Mouse (Mus musculus) ES-CJ7 (cell line): ENCODE measurements at regions not wholly inside any gene's neighbourhood (a gene's known extent, or its start where the extent isn't known, plus 50 kb on each side); places are given as distances from the start of the nearest gene placed in this dataset.

ENCODE experiments used
- DNase-seq: peaks from one replicate; pipeline ENCODE4 v3.0.0; 2011; ENCODE audit warnings: low read depth, low spot score

DNA sequence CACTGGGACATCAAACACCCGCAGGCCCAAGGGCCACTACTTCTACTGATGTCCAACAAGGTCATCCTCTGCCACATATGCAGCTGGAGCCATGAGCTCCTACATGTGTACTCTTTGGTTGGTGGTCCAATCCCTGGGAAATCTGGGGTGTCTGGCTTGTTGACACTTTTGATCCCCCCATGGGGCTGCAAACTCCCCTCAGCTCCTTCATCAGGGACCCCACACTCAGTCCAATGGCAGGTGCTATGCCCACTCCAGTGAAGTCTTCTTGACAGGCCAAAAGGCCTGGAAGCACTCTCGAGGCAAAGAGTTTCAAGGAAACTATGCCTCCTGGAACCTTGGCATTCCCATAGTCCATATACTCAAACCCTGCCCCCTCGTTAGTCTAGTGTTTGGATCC is 570.8 kb upstream of the Smc2 start:
- DNase-seq, result peak; percentile 4

DNA sequence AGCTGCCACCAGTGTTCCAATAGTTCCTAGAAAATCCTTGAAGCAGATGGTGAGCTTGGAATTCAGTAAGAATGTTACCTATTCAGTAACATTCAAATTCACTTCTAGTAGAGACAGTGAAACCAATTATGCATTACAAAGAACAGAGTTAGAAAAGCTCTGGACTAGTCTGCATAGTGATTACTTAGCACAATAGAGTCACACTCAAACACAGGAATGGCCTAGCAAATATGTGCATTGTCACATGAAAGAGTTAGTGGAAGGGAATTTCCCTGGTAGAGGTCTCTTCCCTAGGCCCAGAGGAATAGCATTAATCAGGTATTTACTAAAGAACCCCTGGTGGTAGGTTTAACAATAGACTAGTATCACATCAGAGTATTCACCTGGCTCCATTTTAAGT is 570.3 kb upstream of the Smc2 start:
- DNase-seq, result peak; percentile 92

DNA sequence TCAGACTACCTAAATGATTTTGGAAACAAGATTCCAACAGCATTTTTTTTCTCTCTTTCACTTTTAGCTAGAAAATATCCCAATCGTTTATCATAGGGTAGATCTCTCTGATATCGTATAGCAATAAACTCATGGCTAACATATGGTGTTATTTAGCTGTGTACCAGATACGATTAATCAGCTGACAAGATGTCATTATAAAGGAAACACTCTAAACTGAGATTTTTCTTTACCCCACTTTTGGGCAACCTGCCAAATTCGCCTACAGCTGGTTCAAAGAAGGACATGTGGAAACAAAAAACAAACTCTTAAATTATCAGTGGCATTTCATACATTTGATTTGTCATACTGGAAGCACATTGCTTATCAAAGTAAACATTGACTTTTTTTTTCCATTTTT is 553.6 kb upstream of the Smc2 start:
- no peak for DNase-seq

DNA sequence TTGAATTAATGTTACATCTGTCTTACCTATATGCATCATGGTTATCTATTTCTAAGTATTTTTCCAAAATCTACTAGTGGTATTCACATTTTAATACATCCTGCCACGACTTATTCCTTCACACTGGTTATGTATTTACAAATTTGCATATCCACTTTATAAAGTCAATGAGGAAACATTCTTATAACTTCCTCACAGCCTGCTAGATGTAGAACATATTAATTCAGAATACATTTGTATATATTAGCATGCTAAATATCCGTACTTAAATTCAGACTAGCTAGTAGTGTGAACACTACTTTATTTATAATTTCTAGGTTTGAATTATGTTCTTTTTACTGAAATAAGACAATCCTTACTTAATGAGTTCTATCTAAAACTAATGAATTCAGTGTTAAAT is 549.8 kb upstream of the Smc2 start:
- DNase-seq, result no peak

DNA sequence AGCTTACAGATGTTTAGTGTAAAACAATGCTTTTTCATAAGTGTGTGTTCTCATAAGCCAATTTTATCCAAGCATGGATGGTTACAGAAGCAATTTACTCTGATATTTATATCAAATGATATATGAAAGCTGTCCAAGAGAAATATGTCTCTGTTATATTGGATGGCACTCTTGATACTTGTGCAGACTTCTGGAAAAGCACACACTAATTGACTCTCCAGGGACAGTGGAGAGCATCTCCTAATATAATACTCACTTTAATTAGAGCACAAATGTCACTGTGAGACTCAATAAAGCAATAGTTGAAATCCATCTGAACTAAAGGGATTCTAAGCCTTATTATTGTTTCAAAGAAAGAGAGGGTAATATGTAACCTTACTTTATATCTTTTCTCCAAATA is 510.8 kb upstream of the Smc2 start:
- DNase-seq, result no peak

DNA sequence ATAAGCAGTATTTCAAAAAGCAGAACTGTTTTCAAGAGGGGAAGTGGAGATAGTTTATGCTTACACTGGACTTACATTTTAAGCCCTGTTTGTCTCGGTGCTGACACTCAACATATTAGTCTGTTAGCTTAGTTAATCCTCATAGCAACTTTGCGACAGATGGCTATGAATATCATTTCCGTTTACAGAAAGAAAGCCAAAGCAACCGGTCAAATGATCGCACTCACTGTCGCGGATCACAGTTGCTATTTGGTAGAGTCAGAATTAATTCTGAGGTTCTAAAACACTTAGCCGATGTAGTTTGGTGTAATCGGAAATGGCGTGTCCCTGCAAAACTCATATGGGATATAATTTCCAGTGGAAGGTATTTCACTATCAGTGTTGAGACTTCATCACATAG is 469.3 kb upstream of the Smc2 start:
- no peak for DNase-seq

DNA sequence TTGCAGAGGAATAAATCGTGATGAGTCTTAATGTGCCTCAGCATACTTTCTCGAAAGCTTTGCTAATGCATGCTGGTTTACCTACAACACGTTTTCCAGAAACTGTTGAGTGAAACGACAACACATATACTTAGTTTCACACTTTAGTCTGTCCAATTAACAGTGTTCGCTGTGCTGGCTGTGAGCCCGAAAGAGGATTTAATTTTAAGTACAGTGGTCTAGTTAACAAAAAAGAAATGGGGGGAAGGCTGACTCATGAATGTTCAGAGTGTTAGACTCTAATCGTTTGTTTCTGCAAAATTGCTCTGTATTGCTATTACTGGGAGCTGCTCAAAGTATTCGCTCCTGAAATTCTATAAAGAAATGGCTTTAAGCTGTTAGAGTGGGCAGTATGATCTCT is 460.1 kb upstream of the Smc2 start:
- no peak for DNase-seq

DNA sequence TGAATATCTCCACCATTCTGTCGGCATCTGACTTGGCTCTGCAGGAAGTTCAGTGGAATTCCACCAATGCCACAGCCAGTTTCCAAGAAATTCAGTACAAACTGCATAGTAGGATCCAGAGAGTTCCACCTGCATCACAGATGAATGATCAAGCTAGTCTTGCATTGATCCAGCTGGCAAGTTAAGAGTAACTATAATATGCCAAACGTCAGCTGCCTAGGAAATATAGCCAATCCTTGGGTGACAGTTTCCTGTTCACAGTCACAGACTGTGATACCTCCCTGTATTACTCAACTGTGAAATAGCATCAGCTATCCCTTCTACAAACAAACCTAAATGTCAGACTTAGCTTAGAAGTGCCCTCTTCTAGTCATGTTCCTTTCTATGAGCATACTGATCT is 446.6 kb upstream of the Smc2 start:
- DNase-seq, result no peak

DNA sequence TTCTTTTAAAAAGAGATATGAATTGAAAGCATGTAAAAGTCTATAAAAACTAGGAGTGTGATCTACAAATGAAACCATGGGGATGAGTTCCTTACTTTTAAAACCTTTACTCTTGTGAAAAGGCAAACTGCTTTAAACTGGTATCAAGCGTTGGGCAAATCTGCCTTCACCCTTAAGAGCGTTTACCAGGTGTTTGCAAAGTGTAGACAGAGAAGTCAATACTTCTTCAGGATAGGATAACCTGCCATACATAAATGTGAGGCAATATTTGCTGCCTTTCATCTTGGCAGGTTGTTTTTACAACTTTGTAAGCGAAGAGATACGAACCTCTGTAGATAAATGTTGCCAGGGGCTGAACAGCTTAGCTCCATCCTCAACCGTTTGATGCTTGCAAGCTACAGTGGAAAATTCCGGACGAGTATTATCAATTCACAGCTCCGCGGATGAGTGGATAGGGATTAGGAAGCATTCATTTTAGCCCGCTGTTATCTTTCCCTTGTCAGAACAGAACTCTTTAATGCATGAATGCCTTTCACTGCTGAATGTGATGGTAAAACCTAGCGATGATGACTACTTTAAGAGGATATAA is 402.2 kb upstream of the Smc2 start:
- DNase-seq, result no peak

DNA sequence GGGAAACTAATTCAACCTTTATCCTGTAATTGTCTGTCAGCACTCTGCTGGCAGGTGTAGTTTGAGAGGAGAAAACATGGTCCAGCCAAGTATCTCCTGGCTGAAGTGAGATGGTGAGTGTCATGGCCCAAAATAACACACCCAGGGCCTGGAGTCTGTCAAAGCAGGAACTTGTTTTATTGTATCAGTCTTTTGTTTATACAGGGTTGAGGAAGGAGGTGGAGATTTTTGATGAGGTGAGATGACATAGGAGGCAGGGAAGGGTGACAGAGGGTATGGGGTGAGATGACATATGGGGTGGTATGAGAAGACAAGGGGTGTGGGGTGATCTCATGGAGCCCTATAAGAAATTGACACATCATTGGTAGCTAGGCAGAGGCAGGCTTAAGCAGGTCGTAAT is 395.6 kb upstream of the Smc2 start:
- no peak for DNase-seq

DNA sequence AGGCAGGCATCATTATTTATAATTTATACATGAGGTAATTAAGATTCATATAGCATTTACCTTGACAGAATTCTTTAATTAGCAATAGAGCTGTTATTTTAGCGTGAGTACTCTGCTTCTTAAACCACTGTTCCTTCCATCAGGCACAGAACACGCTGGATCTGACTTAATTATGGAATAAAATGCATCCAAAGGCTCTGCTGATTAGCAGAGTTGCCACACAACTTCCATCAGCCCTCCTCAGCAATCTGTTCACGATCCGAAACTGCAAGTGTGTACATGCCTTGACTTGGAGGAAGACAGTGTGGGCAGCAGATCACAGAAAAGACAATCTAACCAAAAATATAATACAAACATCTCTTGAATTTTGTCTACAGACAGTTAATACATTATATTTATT is 388.1 kb upstream of the Smc2 start:
- no peak for DNase-seq

DNA sequence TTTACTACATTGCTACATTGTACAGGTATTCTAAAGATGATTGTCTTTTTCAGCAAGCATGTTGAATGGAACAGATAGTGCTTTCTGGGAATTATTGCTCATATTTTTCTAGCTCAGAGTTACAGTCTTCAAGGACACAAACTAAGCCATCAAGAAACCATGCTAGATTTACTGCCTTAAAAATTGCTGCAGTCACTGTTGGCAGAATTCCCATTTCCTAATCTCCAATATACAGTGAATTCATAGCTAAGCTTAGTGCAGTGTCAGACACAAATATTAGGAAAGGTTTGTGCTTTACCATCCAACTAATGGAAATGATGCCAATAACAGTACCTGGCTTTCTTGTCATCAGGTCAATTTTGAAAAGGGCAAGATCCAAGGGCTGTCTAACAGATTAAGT is 383.0 kb upstream of the Smc2 start:
- DNase-seq, result no peak

DNA sequence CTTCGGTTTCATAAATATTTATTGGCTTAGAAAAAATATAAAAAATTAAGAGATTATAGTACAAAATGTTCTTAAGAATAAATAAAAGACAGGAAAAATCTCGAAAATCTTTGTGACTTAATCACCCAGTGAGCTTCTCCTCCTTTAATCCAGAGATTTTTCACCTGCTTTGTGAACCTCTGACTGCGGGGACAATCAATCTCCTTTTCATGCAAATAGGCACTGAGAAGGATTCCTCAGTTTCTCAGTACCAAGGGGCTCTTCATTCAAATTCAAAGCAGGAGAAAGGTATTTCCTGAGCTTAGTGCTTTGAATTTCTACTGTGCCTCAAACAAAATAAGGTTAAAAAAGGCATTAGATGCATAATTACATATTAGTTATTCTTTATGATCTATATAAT is 379.0 kb upstream of the Smc2 start:
- DNase-seq, result peak; percentile 55

DNA sequence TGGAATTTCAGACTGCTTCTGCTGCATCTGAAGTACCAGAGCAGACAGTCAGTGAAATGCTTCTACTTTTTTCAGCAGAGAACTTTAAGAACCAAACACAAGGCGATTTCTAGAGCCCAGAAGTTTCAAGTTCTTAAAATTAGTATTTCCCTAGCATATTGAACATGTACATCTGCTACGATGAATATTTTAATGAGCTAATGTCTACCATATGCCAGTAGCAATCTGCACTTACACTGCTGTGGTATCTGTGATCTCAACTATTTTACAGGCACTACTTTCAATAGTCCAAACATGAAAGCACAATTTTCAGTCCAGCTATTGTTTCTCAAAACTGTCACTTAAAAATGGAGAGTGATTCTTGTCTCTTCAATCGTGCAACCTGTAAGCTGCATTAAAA is 339.9 kb upstream of the Smc2 start:
- DNase-seq, result no peak

DNA sequence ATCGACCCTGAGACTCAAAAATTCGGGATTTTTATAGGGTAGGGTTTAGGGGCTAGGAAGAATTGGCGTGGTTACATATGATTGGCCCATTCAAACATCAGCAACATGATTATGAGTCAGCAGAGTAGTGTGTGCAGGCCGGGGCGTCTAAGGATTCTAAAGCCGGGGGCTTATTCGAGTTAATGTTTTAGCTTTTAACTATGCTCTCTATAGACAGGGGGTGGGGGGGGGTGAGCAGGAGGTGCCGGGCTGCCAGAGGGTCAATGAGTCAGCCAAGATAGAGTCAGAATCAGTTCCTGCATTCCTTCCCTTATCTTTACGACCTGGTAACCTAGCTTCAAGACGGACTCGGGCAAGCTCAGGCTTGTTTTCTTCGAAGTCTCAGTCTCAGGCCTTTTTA is 333.2 kb upstream of the Smc2 start:
- no peak for DNase-seq

DNA sequence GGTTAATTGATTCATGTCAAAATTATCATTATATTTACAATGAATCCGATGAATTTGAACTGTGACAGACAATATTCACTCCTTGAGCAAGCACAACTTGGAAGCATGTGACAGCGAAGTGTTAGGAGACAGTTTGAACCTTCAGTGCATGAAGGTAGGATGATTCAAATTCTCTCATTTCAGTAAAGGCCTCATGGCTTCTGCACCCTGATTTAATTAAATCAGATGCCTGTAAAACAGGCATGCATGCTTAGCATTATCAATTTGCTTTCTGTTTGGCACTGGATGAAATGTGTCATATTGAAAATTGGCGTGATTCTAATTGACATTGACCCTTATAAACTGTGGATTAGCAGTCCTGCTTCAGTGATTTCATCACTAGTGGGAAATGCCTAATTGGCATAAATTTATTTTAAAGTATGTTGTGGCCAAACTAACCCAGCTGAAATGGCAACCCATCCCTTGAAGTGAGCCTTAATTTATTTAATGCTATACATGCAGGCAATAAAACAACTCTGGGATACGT is 321.2 kb upstream of the Smc2 start:
- DNase-seq, result no peak

DNA sequence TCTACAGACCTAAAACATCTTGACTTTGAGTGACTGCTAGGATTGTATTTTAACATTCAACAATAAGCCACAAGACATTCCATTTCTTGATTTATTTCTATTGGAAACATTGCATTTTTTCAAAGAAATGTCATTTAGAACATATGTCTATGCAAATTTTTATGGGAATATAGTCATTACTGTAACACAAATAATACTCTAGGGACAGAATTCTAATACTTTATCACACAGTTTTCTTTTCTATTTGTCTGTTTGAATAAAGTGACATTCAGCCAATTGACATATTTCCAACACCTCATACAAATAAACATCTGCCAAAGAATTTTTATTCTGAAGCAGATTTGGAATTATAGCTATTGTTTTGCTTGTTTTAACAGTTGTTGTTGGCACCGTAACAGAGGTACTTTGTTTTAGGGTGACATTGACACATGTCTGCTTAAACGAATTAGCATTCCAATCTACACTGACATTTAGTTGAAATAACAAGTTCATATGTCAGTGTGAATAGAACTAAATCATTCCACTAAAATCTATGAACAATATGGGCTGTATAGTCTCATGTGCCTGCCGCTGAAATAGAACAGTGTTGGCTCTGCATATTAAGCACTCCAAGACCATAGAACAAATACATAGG is 320.5 kb upstream of the Smc2 start:
- DNase-seq, result no peak

DNA sequence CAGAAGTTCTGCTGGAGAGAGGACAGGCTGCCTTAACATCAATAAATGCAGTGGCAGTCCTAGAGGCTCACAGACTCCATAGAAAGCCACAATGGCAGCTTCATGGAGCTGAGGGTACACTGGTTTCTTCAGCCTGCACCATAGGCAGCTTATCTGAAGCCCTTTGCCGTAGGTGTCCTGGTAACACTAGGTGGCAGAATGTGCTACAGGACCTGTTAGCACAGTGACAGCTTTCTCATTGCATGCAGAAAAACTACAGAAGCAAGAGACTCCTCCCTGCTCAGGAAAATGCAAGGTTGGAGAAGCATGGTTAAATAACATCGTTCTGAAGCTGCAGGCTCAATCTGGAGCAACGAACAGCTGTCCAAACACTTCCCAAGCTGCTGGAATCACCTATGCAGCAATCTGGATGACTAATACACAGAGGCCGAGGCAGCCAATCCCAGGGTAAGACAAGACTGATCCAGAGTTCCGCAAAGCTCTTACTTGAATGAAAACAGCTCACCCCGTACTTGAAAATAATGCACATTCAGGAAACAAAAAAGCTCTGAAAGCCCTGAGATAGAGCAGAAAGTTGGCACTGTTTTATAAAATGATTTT is 286.4 kb upstream of the Smc2 start:
- peak; percentile 34 for DNase-seq

DNA sequence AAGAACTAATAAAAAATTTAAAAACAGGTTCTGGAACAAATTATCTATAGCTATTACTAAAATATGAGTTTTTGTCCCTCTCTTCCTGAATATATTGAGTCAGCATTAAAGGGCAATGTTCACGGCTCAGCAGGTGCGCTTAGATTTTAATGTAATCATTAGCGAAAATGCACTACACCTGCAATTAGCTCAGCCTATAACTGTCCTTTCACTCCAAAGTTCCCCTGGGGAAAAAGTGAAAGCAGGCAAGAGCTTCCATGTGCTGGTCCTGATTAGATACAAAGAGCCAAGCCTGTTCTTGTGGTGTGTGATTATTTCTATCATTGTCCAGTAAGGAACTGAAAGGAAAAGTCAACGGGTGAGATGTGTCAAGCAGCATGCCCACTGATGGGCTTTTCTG is 262.8 kb upstream of the Smc2 start:
- DNase-seq, result no peak

DNA sequence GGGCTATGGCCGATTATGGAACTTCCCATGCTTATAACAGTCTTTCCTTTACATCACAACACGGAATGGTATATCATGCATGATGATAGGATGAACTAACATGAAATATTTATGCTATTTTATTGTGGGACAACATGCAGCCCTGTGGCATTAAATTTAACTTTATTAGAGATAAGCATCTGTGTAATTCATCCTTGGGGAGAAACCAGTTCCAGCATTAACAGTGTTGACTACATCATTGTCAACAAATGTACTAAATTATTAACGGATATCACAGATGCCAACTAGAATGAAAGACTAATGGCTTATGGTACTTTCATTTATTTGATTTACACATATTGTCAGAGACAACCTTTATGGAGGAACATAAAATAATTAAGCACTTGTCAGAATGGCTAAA is 241.3 kb upstream of the Smc2 start:
- DNase-seq, result no peak

DNA sequence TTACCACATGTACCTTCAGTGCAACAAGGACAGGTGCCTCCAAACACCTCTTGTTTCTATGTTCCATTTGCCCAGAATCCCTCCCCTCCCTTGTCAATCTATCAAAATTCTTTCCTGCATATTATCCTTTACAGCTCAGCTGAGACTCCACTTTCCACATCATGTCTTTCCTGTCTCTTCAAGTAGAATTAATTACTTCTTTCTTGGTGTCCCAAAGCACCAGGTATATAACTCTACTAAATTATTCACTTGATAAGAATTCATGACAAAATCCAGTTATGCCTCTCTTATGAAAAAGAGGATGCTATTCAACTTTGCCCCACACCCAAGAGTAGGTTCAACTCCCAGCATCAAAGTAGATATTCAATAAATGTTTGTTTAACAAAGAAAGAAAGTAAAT is 228.4 kb upstream of the Smc2 start:
- DNase-seq, result no peak

DNA sequence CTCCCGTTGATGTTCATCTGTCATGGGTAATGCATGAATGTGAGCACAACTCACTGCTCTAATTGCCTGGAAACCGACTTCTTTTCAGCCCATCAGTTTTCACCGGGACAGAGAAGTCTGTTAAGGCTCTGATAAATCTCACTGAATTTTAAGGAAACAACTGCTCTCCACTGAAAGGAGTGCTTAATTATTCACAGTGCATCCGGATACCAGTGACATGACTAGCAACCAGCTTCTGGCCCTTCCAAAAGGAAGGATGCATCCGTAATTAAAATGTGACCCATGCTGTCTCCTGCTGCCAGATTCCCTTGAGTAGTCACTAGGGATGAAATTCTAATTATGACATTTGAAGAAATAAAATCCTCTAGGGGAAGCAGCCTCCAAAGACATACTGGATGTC is 228.0 kb upstream of the Smc2 start:
- DNase-seq, result no peak

DNA sequence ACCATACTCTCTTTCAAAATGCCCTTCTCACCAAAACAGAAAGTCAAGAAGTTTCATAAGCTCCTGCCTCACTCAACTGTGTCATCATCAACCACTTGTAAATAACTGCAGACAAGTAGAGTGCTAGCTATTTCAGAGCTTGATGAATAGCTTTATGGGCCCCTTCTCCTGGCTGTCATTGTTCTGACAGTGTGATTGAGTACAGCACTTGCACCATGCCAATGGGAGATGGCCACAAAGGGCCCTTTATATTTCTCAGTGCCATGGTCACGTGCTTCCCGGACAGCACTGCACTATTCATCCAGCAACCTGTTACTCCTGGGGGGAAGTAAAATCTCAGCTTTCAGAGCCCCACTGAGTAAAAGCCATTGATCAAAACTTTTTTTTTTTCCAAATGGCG is 225.7 kb upstream of the Smc2 start:
- no peak for DNase-seq
